Mouse (Mus musculus) Patski (cell line): ENCODE measurements around the gene Olfr503. TPM values are rescaled to one million over a fixed set of nuclear protein-coding genes. Genes with fewer than 3 reads are reported as not detected.
"Not testable (repeated sequence)": the region's sequence is repeated elsewhere in the genome, so short reads cannot be mapped to it uniquely, and the experiment has no call there.

Source experiments
- ATAC-seq: fragments of 100-300 bp; one replicate; pipeline ENCODE4 v1.8.0; 2021
- CTCF ChIA-PET: fragments of 350-600 bp; sonication (Branson Sonifier 250); formaldehyde crosslinking; loops from one replicate; lab custom pipeline; 2022; ENCODE audit warnings: inconsistent platforms; lab: Charles Lee
- POLR2A ChIA-PET: fragments of 350-600 bp; sonication (Branson Sonifier 250); formaldehyde crosslinking; loops from one replicate; lab custom pipeline; 2022; ENCODE audit warnings: antibody characterized with exemption, inconsistent platforms; lab: Charles Lee
- DNase-seq: peaks from one replicate; pipeline ENCODE4 v3.0.0-alpha.2; 2011; ENCODE audit warnings: low read depth, low spot score
- H3K27me3 ChIP-seq: fragments of 371-371 bp; one replicate; pipeline ENCODE4 v1.5.1; 2021
- CTCF ChIP-seq: fragments of 100-300 bp; IDR thresholded peaks from one replicate; pipeline ENCODE4 v1.5.1; 2021
- in situ Hi-C: fragments of 300-500 bp; cut with MboI; formaldehyde crosslinking; loops from 3 replicates; pipeline ENCODE4 v1.11.1; 2018; ENCODE audit warnings: low pct_unique_long_range_greater_than_20kb, mixed read lengths
- polyA plus RNA-seq: library from polyadenylated mRNA; unstranded; gene quantifications from one replicate; pipeline ENCODE4 v1.2.3, GENCODE M21; 2021

Gene Olfr503
- polyA plus RNA-seq: not detected

GRCm38 (mm10) chr7:108544227-108544626 lies at the start of gene Olfr503:
Olfr503 (plus strand) TSS chr7:108544527.
- H3K27me3 ChIP-seq, ATAC-seq, DNase-seq, in situ Hi-C loops, CTCF ChIA-PET, POLR2A ChIA-PET: not testable (repeated sequence)

GRCm38 (mm10) chr7:108524965-108525364 lies 19.4 kb upstream of the Olfr503 start, which contains the start of gene Olfr502:
Olfr502 (minus strand) TSS chr7:108525065.
- POLR2A ChIA-PET: no interaction called here
- DNase-seq: no peak
- CTCF ChIA-PET: no interaction called here
- in situ Hi-C loops: no loop called here
- TF ChIP-seq CTCF: no peak
- ATAC-seq: no peak
- H3K27me3 ChIP-seq: no peaks in the 10 kb centered on the region

- in situ Hi-C loops: no loop called here
- no peak for ATAC-seq
- POLR2A ChIA-PET: no interaction called here
These were observed 1.9 kb upstream of the Olfr503 start for GRCm38 (mm10) chr7:108542416-108542815.

GRCm38 (mm10) chr7:108565693-108566092 lies 21.4 kb downstream of the Olfr503 start, which contains the start of gene Olfr504:
Olfr504 (minus strand) TSS chr7:108565793.
- in situ Hi-C loops: no loop called here

More at GRCm38 (mm10) chr7:108542416-108542815, 1.9 kb upstream of the Olfr503 start:
- CTCF ChIA-PET: no interaction called here
- no peak for DNase-seq
- H3K27me3 ChIP-seq: no peaks in the 10 kb centered on the region
- no peak for TF ChIP-seq CTCF

GRCm38 (mm10) chr7:108589797-108590196 lies 45.5 kb downstream of the Olfr503 start:
- ATAC-seq (no peak), DNase-seq (no peak)
- CTCF ChIA-PET: no interaction called here
- no peaks in the 10 kb centered on the region for H3K27me3 ChIP-seq
- POLR2A ChIA-PET: no interaction called here
- no peak for TF ChIP-seq CTCF
- in situ Hi-C loops: no loop called here

More at GRCm38 (mm10) chr7:108565693-108566092, 21.4 kb downstream of the Olfr503 start, which contains the start of gene Olfr504:
- no peak for DNase-seq
- ChIA-PET CTCF (no interaction called here), POLR2A (no interaction called here)
- H3K27me3 ChIP-seq: no peaks in the 10 kb centered on the region
- no peak for TF ChIP-seq CTCF
- ATAC-seq: no peak

Other genes with a start within 250 kb of the Olfr503 start
- gene Olfr491, start 231.1 kb upstream of the Olfr503 start, polyA plus RNA-seq: not detected
- not detected for gene Olfr492, start 220.9 kb upstream of the Olfr503 start, polyA plus RNA-seq
- gene Olfr493, start 197.5 kb upstream of the Olfr503 start, polyA plus RNA-seq: not detected
- not detected for gene Olfr494, start 179.2 kb upstream of the Olfr503 start, polyA plus RNA-seq
- gene Olfr495, start 151.4 kb upstream of the Olfr503 start, polyA plus RNA-seq: not detected
- gene Olfr497, start 124.1 kb upstream of the Olfr503 start, polyA plus RNA-seq: not detected
- not detected for gene Olfr498, start 79.2 kb upstream of the Olfr503 start, polyA plus RNA-seq
- not detected for gene Olfr502, start 19.5 kb upstream of the Olfr503 start, polyA plus RNA-seq
- not detected for gene Olfr504, start 21.3 kb downstream of the Olfr503 start, polyA plus RNA-seq
- not detected for gene Olfr506, start 66.3 kb downstream of the Olfr503 start, polyA plus RNA-seq
- not detected for gene Olfr507, start 77.3 kb downstream of the Olfr503 start, polyA plus RNA-seq
- not detected for gene Olfr508, start 85.5 kb downstream of the Olfr503 start, polyA plus RNA-seq
- not detected for gene Olfr509, start 107.4 kb downstream of the Olfr503 start, polyA plus RNA-seq
- not detected for gene Olfr510, start 121.9 kb downstream of the Olfr503 start, polyA plus RNA-seq
- gene Olfr512, start 168.8 kb downstream of the Olfr503 start, polyA plus RNA-seq: not detected
- not detected for gene Olfr513, start 206.4 kb downstream of the Olfr503 start, polyA plus RNA-seq